Mouse (Mus musculus) embryonic stem cell, embryonic (primary cell): ENCODE measurements around the gene Rnf19b.

Experiments used
- CTCF ChIA-PET, 4 experiments: fragments of 300-600 bp in 2 of 4; fragments of 350-600 bp in 2 of 4; sonication (Branson Sonifier 250); formaldehyde crosslinking; loops; one replicate each; lab custom pipeline; 2022; ENCODE audit warnings: inconsistent platforms in 2 of 4; lab: Charles Lee
- POLR2A ChIA-PET, 4 experiments: fragments of 300-600 bp in 2 of 4; fragments of 350-600 bp in 2 of 4; sonication (Branson Sonifier 250); formaldehyde crosslinking; loops; one replicate each; lab custom pipeline; 2022; ENCODE audit warnings: antibody characterized with exemption in 4 of 4, inconsistent platforms in 1 of 4; lab: Charles Lee

Gene Rnf19b

GRCm38 (mm10) chr4:129030746-129031145, 27.3 kb upstream of the Rnf19b start:
- ChIA-PET CTCF (no interaction called here), POLR2A (no interaction called here)

DNA sequence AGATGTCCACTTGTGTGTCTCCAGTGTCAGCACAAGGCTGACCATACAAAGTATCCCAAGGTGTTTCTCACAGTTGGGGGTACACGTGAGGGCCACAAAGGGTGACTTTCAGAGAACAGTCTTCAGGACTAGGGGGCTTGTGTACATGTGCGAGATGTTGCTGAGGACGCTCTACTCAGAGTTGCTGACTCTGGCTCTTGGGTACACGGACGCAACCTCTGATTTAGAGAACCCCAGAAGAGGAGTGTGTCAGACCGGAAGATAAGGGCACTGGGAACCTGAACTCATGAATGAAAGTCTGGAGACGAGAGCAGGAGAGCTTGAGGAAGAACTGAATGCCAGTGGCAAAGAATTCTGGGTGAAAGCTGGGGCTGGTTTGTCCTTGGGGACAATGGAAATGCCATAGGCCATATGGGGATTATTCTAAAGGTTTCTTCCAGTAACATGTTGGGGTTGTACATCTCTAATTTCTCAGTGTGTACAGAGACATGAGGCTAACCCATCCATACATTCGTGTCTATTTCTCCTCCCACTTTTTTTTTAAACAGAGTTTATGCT, 26.6 kb upstream of the Rnf19b start:
- ChIA-PET POLR2A (interaction anchor here in 3 of 4 experiments (0.7 to 5.1 kb wide), 14 partner anchors 10 to 73 kb away, joined by 3 to 118 read pairs (median 8); partner anchors contain the start of gene Rnf19b (in 3 of the 3)), CTCF (no interaction called here)

- CTCF ChIA-PET: interaction anchor here in 2 of 4 experiments (1.3 to 1.9 kb wide), 2 partner anchors 44 to 81 kb away, joined by 3 to 5 read pairs; no protein-coding TSS in a partner anchor
Observed at GRCm38 (mm10) chr4:129032133-129032962, 25.7 kb upstream of the Rnf19b start.

GRCm38 (mm10) chr4:129032963-129033951, 24.8 kb upstream of the Rnf19b start:
- CTCF ChIA-PET: interaction anchor here in 3 of 4 experiments (0.6 to 1.9 kb wide), 5 partner anchors 45 to 514 kb away, joined by 3 to 12 read pairs (median 4); no protein-coding TSS in a partner anchor
- POLR2A ChIA-PET: interaction anchor here (0.5 to 5.1 kb wide), 54 partner anchors 8 to 309 kb away, joined by 3 to 118 read pairs (median 4); partner anchors contain the start of genes Rnf19b (in 3 of the 4), Ak2 (in 1 of the 4), S100pbp (in 1 of the 4) and Yars (in 1 of the 4)

More at GRCm38 (mm10) chr4:129032133-129032962, 25.7 kb upstream of the Rnf19b start:
- POLR2A ChIA-PET: interaction anchor here (0.6 to 5.1 kb wide), 35 partner anchors 8 to 200 kb away, joined by 3 to 118 read pairs (median 4); partner anchors contain the start of genes Rnf19b (in 3 of the 4) and Ak2 (in 1 of the 4)

DNA sequence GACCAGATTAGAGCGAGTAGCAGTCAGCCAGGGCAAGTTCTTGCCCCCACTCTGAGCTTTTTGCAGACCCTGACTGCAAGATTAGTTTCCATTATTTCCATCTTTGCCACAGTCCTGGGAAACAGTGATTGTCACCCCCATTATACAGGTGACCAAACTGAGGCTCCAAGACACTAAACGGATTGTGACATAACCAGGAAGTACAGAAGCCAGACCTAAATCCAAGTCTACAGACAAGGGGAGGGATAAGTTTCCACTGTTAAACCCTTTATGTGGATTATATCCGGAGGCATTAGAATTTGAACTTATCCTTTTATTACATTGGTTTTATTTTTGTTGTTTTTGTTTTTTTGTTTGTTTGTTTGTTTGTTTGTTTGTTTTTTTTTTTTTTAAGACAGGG, 23.8 kb upstream of the Rnf19b start:
- POLR2A ChIA-PET: interaction anchor here (0.6 to 5.1 kb wide), 41 partner anchors 7 to 156 kb away, joined by 3 to 118 read pairs (median 5); partner anchors contain the start of genes Rnf19b (in 3 of the 4), Ak2 (in 1 of the 4), S100pbp (in 1 of the 4) and Yars (in 1 of the 4)
- CTCF ChIA-PET: interaction anchor here in 1 of 4 experiments (0.7 to 1.7 kb wide), 3 partner anchors 46 to 77 kb away, joined by 3 to 4 read pairs (median 4); no protein-coding TSS in a partner anchor

GRCm38 (mm10) chr4:129034706-129035660, 23.1 kb upstream of the Rnf19b start:
- ChIA-PET CTCF (interaction anchor here in 2 of 4 experiments (0.7 to 1.7 kb wide), 4 partner anchors 15 to 78 kb away, joined by 3 to 4 read pairs (median 3); no protein-coding TSS in a partner anchor), POLR2A (interaction anchor here (0.5 to 5.1 kb wide), 42 partner anchors 8 to 1648 kb away, joined by 3 to 118 read pairs (median 5); partner anchors contain the start of genes Ak2 (in 3 of the 4), Rnf19b (in 3 of the 4) and Txlna (in 1 of the 4))

GRCm38 (mm10) chr4:129035851-129036445, 22.1 kb upstream of the Rnf19b start:
- CTCF ChIA-PET: interaction anchor here in 3 of 4 experiments (0.7 to 1.1 kb wide), 4 partner anchors 14 to 123 kb away, joined by 3 to 4 read pairs (median 3); no protein-coding TSS in a partner anchor
- POLR2A ChIA-PET: interaction anchor here (0.6 to 5.1 kb wide), 25 partner anchors 8 to 1647 kb away, joined by 3 to 118 read pairs (median 6); partner anchors contain the start of genes Rnf19b (in 3 of the 4) and Ak2 (in 2 of the 4)

DNA sequence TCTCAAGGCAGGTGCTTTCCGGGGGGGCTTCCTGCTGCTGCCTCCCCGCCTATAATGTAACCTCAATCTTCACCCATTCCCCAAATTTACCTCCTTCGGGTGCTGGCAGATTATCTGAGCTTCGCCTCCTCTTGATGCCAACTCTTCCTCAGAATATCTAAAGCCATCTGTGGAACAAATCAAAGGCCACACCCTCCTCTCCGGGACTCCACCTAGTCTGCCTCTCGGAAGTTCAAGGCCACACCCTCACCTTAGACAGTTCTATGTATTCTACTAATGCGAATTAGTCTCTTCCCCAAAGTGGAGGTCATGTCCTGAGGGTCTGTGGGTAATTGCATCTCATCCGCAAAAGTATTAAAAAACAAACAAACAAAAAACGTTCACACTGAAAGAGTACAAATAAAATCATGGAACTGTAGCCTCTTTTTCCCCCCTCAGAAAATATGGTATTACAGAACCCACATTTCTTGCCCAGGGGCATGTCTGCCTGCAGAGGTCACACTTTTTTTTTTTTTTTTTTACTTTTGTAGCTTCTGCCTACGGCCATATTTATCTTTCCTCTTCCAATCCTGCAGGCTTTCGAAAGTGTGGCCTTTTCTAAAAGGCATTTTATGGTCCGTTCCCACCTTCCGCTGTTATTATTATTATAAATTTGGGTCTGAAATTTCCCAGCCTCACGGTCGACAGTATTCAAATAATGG, 10.2 kb upstream of the Rnf19b start:
- POLR2A ChIA-PET: interaction anchor here (0.6 to 13.2 kb wide), 32 partner anchors 9 to 1186 kb away, joined by 3 to 375 read pairs (median 6); partner anchors contain the start of genes Rnf19b (in 4 of the 4), Ak2 (in 1 of the 4) and Tmem54 (in 1 of the 4)
- CTCF ChIA-PET: interaction anchor here in 3 of 4 experiments (0.6 to 1.1 kb wide), 5 partner anchors 10 to 142 kb away, joined by 3 to 5 read pairs (median 3); partner anchors contain the start of genes S100pbp (in 1 of the 3) and Yars (in 1 of the 3)

GRCm38 (mm10) chr4:129048501-129049305, 9.4 kb upstream of the Rnf19b start:
- CTCF ChIA-PET: interaction anchor here in 3 of 4 experiments (0.6 to 1.5 kb wide), 8 partner anchors 9 to 86 kb away, joined by 3 to 4 read pairs (median 3); partner anchors contain the start of gene Rnf19b (in 1 of the 3)
- POLR2A ChIA-PET: interaction anchor here (0.6 to 13.2 kb wide), 66 partner anchors 8 to 1187 kb away, joined by 3 to 375 read pairs (median 4); partner anchors contain the start of genes Rnf19b (in 4 of the 4), Ak2 (in 2 of the 4), S100pbp (in 2 of the 4) and Yars (in 2 of the 4)

DNA sequence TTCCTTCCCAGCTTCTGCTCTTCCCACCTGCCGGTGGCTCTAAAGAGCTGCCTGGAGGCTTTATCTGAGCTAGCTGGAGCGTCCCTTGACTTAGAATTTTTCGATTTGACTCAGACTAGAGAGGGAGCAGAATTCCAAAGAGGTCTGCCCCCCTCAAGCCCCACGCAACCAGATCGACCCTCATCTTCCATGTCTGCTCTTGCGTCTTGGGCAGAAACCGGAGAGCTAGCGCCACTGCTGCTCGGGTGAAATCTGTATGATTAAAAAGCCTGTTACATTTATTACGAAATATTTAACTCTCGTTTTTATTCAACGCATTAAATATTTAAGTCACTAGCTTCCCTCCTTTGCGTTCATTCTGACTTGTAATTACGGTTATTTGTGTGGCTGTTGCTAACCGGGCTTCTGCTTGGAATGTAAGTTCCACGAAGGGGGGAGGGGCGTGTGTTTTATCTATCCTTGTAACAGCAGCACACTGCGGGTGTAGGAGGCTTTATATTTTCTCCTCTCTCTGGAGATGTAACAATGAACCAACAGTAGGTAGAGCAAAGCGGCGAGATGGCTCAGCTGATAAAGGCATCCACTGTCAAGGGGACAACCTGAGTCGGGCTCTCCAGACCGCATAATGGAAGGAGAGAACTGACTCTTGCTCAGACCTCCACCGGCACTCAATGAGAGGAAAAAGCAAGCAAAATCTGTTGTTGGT, 8.6 kb upstream of the Rnf19b start:
- ChIA-PET CTCF (interaction anchor here in 2 of 4 experiments (0.5 to 1.5 kb wide), 7 partner anchors 8 to 270 kb away, joined by 3 to 4 read pairs (median 4); partner anchors contain the start of gene Rnf19b (in 1 of the 2)), POLR2A (interaction anchor here (0.6 to 13.2 kb wide), 56 partner anchors 7 to 223 kb away, joined by 3 to 375 read pairs (median 5); partner anchors contain the start of genes Rnf19b (in 4 of the 4), Ak2 (in 2 of the 4), S100pbp (in 2 of the 4) and Yars (in 2 of the 4))

DNA sequence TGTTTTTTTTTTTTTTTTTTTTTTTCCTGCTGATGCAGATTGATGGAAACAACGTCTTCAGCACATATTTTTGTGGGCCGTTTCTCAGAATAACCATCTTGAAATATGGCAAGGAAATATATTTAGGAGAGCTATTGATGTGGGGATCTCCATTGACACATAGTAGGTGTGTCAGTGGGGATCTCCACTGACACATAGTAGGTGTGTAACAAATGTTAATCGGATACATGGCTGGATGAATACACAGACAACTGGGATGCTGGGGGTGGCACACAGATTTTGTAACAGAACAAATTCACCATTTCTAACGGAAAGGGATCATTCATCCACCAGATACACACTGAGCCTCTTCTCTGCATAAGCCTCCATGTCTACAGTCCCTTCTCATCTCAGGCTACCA, 7.7 kb upstream of the Rnf19b start:
- CTCF ChIA-PET: interaction anchor here in 3 of 4 experiments (0.7 to 1.5 kb wide), 3 partner anchors 15 to 75 kb away, joined by 3 to 4 read pairs (median 4); no protein-coding TSS in a partner anchor
- POLR2A ChIA-PET: interaction anchor here in 3 of 4 experiments (0.6 to 13.2 kb wide), 26 partner anchors 7 to 986 kb away, joined by 3 to 375 read pairs (median 7); partner anchors contain the start of genes Rnf19b (in 3 of the 3), Azin2 (in 1 of the 3), S100pbp (in 1 of the 3) and Yars (in 1 of the 3)

GRCm38 (mm10) chr4:129050901-129051417, 7.1 kb upstream of the Rnf19b start:
- ChIA-PET CTCF (interaction anchor here in 2 of 4 experiments (0.7 kb wide), 2 partner anchors 75 to 76 kb away, joined by 4 read pairs; no protein-coding TSS in a partner anchor), POLR2A (interaction anchor here in 3 of 4 experiments (0.6 to 13.2 kb wide), 38 partner anchors 6 to 986 kb away, joined by 3 to 375 read pairs (median 4); partner anchors contain the start of genes Ak2 (in 2 of the 3), Rnf19b (in 2 of the 3) and Azin2 (in 1 of the 3))
